Mouse (Mus musculus) T-helper 17 cell (primary cell): ENCODE data around the gene Gemin5.

Experiments used
- in situ Hi-C, 2 experiments: fragments of 300-600 bp; cut with MboI, MseI; formaldehyde crosslinking; loops; 1 replicate in 1 of 2; 2 replicates in 1 of 2; pipeline ENCODE4 v1.15.1; 2025; ENCODE audit warnings: high pct_unique_total_duplicates in 2 of 2

Gemin5 gene

DNA sequence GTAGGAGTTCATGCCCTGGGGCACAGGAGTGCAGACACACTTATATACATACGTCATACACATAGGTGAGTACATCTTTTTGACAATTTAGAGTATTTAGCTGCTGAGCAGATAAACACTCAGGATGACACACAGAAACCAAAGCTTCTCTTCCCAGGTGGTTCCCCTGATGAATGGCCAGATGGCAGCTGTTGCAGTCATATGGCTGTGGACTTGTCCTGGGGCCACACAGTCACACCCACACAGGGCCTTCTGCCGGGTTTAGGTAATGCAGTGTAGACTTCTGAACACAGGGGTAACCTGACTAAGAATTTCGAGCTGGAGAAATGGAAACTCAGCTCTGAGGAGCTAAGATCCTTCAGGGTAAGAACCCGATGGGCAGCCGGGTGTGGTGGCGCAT, 86.6 kb downstream of the Gemin5 start:
- in situ Hi-C loops, result no loop called here

DNA sequence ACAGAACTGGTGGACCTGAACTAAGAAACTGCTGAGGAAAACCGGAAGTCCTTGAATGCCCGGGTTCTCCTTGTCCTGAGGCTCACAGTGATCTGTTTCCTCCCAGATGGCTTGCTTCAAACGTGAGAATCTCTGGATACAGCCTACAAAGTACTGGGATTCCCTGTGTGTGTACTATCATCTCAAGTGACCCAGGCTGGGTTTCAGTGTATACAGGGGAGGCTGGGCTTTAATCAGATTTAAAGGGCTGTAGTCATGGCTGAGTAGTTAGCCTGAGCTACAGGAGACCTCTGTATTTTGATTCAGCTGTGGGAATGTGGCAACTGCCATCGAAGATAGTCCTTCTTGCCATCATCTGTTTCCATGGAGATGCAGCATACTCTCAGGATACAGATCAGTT, 91.1 kb downstream of the Gemin5 start:
- in situ Hi-C loops, result no loop called here

DNA sequence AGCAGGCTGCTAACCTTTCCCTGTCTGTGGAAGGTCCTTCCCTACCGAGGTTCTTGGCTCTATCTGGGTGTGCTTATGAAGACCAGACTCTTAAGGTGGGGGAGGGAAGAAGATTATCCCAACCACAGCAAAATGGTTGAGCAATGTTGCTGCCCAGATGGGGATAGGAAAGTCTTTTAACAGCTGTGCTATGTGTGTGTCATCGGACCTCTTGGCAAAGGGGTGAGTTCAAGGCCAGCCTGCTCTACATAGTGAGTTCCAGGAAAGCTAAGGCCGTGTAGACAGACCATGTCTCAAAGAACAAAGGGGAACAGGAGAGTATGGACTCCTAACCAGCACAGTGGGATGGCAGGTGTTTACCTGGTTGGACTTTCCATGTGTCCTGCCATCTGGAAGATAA, 95.4 kb downstream of the Gemin5 start:
- in situ Hi-C loops, result loop anchor here in 1 of 2 experiments (25.0 kb wide), 1 partner anchor 261 kb away; the partner anchor contains the start of gene Sap30l
